Mouse (Mus musculus): Measurements from ENCODE around the gene Nf1. TPM values are rescaled to one million over a fixed set of nuclear protein-coding genes. Genes with fewer than 3 reads are reported as not detected.

The Nf1 gene
- 10.1 and 10.4 TPM in 2 replicates for polyA plus RNA-seq (2014; fragmentation: Nextera tagmentation; extraction: Ambion mirVana)

DNA sequence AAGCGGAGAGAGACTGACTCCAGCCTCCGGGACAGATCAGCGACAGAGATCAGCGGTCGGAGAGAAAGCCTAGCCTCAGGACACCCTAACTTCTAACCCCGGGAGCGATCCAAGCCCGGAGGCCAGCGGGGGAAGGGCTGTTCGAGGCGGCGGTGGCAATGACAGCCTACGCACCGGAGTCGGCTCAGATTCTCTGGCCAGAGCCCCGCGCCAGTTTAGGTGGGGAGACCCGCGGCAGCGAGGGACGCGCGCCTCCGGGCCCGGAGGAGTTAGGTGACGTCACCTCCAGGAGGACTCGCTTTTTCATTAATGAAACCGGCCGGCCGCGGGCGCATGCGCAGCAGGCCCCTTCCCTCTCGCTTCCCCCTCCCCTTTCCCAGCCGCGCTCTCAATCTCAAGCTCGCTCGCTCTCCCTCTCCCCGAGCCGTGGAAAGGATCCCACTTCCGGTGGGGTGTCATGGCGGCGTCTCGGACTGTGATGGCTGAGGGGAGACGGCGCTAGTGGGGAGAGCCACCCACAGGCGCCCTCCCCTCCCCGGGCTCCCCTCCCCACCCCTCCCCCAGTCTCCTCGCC, at the start of gene Nf1:
TSS of gene Nf1 (plus strand) at position 460 of the 574 bp plus-strand sequence.
- DNase-seq (ENCODE audit: low spot score): peak; percentile 99
- peak within 1 kb of the TSS; percentile 100 for H3K4me3 ChIP-seq (ENCODE audit: low read depth, low read length)
- no peaks in the 10 kb centered on the region for H3K27me3 ChIP-seq (ENCODE audit: control insufficient read depth, insufficient read depth, low read length)
- H3K9ac ChIP-seq (ENCODE audit: low read length): peak within 1 kb of the TSS; percentile 99
- no peaks in the 10 kb centered on the region for H3K36me3 ChIP-seq (ENCODE audit: control insufficient read depth, insufficient read depth, low read length)
- peak; percentile 94 for ATAC-seq (replicated peaks; ENCODE audit: low FRiP score)
- H3K4me2 ChIP-seq (ENCODE audit: low read depth, low read length, severe bottlenecking): peak within 1 kb of the TSS; percentile 86
- H3K9me3 ChIP-seq (ENCODE audit: control insufficient read depth, low read length): no peaks in the 10 kb centered on the region
- peaks cover 9% of the 10 kb centered on the region; the same call in 1 of the 2 replicates for H3K4me1 ChIP-seq (replicated peaks; ENCODE audit: control insufficient read depth, insufficient read depth, low read length)
- H3K27ac ChIP-seq (ENCODE audit: low read depth, low read length): peak within 1 kb of the TSS; percentile 84
- under 1% methylated on average over 47 of the region's 49 CpGs for WGBS

GRCm38 (mm10) chr11:79290473-79290872, 49.0 kb upstream of the Nf1 start:
- Histone ChIP-seq H3K27ac (ENCODE audit: low read depth, low read length) (no peak overlapping the region), H3K9me3 (ENCODE audit: control insufficient read depth, low read length) (no peaks in the 10 kb centered on the region), H3K4me1 (replicated peaks; ENCODE audit: control insufficient read depth, insufficient read depth, low read length) (no peaks in the 10 kb centered on the region), H3K4me3 (ENCODE audit: low read depth, low read length) (no peak overlapping the region), H3K27me3 (ENCODE audit: control insufficient read depth, insufficient read depth, low read length) (no peaks in the 10 kb centered on the region), H3K9ac (ENCODE audit: low read length) (no peak overlapping the region), H3K4me2 (ENCODE audit: low read depth, low read length, severe bottlenecking) (no peak overlapping the region), H3K36me3 (ENCODE audit: control insufficient read depth, insufficient read depth, low read length) (no peaks in the 10 kb centered on the region)
- WGBS: 48% methylated on average over 2 of the region's 2 CpGs
- DNase-seq (ENCODE audit: low spot score) (no peak), ATAC-seq (replicated peaks; ENCODE audit: low FRiP score) (no peak)

DNA sequence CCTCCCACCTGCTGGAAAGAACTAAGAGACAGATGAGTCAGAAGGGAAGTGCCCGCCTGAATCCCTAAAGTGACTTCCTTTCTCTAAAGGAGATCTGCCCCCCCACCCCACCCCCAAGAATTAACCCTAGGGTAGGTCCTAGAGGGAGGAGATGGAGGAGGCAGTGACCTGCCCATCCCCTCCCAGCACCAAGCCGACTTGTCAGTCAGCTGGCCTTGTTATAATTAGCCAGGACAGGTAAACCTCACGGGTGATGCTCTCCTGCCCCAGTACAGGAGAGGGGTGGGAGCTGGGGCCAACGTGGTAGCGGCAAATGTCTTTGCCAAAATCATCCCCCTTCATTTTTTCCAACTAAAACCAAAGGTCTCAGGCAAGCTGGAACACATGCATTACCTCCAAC, 47.8 kb upstream of the Nf1 start:
- DNase-seq (ENCODE audit: low spot score) (no peak), ATAC-seq (replicated peaks; ENCODE audit: low FRiP score) (no peak)
- Histone ChIP-seq H3K36me3 (ENCODE audit: control insufficient read depth, insufficient read depth, low read length) (no peaks in the 10 kb centered on the region), H3K4me3 (ENCODE audit: low read depth, low read length) (no peak overlapping the region), H3K27me3 (ENCODE audit: control insufficient read depth, insufficient read depth, low read length) (no peaks in the 10 kb centered on the region), H3K9ac (ENCODE audit: low read length) (no peak overlapping the region), H3K9me3 (ENCODE audit: control insufficient read depth, low read length) (no peaks in the 10 kb centered on the region), H3K27ac (ENCODE audit: low read depth, low read length) (no peak overlapping the region), H3K4me1 (replicated peaks; ENCODE audit: control insufficient read depth, insufficient read depth, low read length) (no peaks in the 10 kb centered on the region), H3K4me2 (ENCODE audit: low read depth, low read length, severe bottlenecking) (no peak overlapping the region)
- WGBS: 79% methylated on average over 5 of the region's 5 CpGs

DNA sequence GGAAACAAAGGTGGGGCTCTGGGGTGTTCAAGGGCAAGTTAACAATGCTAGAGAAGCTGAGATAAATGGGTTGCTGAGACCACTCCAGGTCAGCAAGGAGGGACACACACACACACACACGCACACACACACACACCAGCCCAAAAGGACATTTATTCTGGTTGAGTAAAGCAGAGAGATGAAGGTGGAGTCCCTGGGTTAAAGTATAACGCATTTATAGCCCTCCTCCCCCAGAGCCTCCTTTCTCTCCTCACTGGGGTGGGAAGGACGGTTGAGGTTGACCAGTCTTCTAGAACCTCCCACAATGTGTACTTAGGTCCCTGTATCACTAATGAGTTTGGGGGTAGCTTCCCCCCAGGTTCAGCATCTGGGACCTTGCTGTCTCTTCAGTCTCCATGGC, 47.4 kb upstream of the Nf1 start:
- no peak for ATAC-seq (replicated peaks; ENCODE audit: low FRiP score)
- WGBS: 74% methylated on average over 3 of the region's 3 CpGs
- H3K27me3 ChIP-seq (ENCODE audit: control insufficient read depth, insufficient read depth, low read length): no peaks in the 10 kb centered on the region

DNA sequence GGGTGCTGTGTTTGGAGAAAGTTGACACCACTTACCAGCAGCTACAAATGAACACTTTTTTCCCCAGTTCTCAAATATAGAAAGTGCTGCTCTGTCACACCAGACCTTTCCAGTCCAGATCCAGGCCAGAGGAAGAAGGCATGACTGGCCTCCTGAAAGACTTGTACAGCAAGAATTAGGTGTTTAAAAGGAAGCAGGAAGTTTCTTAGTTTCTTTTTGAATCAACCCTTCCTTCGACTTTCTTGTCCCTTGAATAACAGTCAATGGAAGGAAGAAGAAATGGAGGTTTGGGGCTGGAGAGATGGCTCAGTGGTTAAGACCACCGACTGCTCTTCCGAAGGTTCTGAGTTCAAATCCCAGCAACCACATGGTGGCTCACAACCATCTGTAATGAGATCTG, 46.5 kb upstream of the Nf1 start:
- 90% methylated on average over 3 of the region's 3 CpGs for WGBS
- no peak overlapping the region for H3K9ac ChIP-seq (ENCODE audit: low read length)
- no peak overlapping the region for H3K4me2 ChIP-seq (ENCODE audit: low read depth, low read length, severe bottlenecking)
- no peaks in the 10 kb centered on the region for H3K9me3 ChIP-seq (ENCODE audit: control insufficient read depth, low read length)
- ATAC-seq (replicated peaks; ENCODE audit: low FRiP score) (no peak), DNase-seq (ENCODE audit: low spot score) (no peak)
- H3K4me3 ChIP-seq (ENCODE audit: low read depth, low read length): no peak overlapping the region
- H3K27me3 ChIP-seq (ENCODE audit: control insufficient read depth, insufficient read depth, low read length): no peaks in the 10 kb centered on the region
- H3K27ac ChIP-seq (ENCODE audit: low read depth, low read length): no peak overlapping the region
- H3K4me1 ChIP-seq (replicated peaks; ENCODE audit: control insufficient read depth, insufficient read depth, low read length): no peaks in the 10 kb centered on the region
- H3K36me3 ChIP-seq (ENCODE audit: control insufficient read depth, insufficient read depth, low read length): no peaks in the 10 kb centered on the region

More for the DNA sequence above, 47.4 kb upstream of the Nf1 start:
- H3K4me1 ChIP-seq (replicated peaks; ENCODE audit: control insufficient read depth, insufficient read depth, low read length): no peaks in the 10 kb centered on the region
- no peaks in the 10 kb centered on the region for H3K9me3 ChIP-seq (ENCODE audit: control insufficient read depth, low read length)
- no peak overlapping the region for H3K4me2 ChIP-seq (ENCODE audit: low read depth, low read length, severe bottlenecking)
- no peak overlapping the region for H3K27ac ChIP-seq (ENCODE audit: low read depth, low read length)
- H3K4me3 ChIP-seq (ENCODE audit: low read depth, low read length): no peak overlapping the region
- no peak overlapping the region for H3K9ac ChIP-seq (ENCODE audit: low read length)
- H3K36me3 ChIP-seq (ENCODE audit: control insufficient read depth, insufficient read depth, low read length): no peaks in the 10 kb centered on the region
- DNase-seq (ENCODE audit: low spot score): no peak

DNA sequence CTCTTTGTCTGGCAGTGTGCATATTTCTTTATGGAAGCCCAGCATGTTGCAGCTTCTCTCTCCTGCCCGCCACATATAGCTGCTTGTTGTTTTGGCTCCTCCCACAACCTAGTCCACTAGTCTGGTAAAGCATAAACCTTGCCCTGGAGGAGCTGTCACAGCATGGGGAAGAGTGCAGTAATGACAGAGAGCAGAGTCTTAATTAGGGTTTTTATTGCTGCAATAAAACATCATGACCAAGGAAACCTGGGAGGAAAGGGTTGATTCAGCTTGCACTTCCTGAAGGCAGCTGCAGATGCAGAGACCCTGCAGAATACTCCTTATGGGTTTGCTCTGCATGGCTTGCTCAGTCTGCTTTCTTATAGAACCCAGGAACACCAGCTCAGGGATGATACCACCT, 45.5 kb upstream of the Nf1 start:
- H3K9ac ChIP-seq (ENCODE audit: low read length): no peak overlapping the region
- no peak for ATAC-seq (replicated peaks; ENCODE audit: low FRiP score)
- WGBS: 57% methylated on average over 1 of the region's 1 CpGs
- H3K9me3 ChIP-seq (ENCODE audit: control insufficient read depth, low read length): no peaks in the 10 kb centered on the region
- DNase-seq (ENCODE audit: low spot score): no peak
- H3K27ac ChIP-seq (ENCODE audit: low read depth, low read length): no peak overlapping the region
- H3K36me3 ChIP-seq (ENCODE audit: control insufficient read depth, insufficient read depth, low read length): no peaks in the 10 kb centered on the region
- no peaks in the 10 kb centered on the region for H3K4me1 ChIP-seq (replicated peaks; ENCODE audit: control insufficient read depth, insufficient read depth, low read length)
- no peak overlapping the region for H3K4me3 ChIP-seq (ENCODE audit: low read depth, low read length)
- no peaks in the 10 kb centered on the region for H3K27me3 ChIP-seq (ENCODE audit: control insufficient read depth, insufficient read depth, low read length)
- H3K4me2 ChIP-seq (ENCODE audit: low read depth, low read length, severe bottlenecking): no peak overlapping the region

GRCm38 (mm10) chr11:79296167-79296566, 43.3 kb upstream of the Nf1 start:
- Histone ChIP-seq H3K4me1 (replicated peaks; ENCODE audit: control insufficient read depth, insufficient read depth, low read length) (no peaks in the 10 kb centered on the region), H3K9ac (ENCODE audit: low read length) (no peak overlapping the region), H3K36me3 (ENCODE audit: control insufficient read depth, insufficient read depth, low read length) (no peaks in the 10 kb centered on the region), H3K27ac (ENCODE audit: low read depth, low read length) (no peak overlapping the region), H3K9me3 (ENCODE audit: control insufficient read depth, low read length) (no peaks in the 10 kb centered on the region), H3K27me3 (ENCODE audit: control insufficient read depth, insufficient read depth, low read length) (no peaks in the 10 kb centered on the region), H3K4me3 (ENCODE audit: low read depth, low read length) (no peak overlapping the region), H3K4me2 (ENCODE audit: low read depth, low read length, severe bottlenecking) (no peak overlapping the region)
- WGBS: 76% methylated on average over 1 of the region's 1 CpGs
- ATAC-seq (replicated peaks; ENCODE audit: low FRiP score) (no peak), DNase-seq (ENCODE audit: low spot score) (peak; percentile 66)

DNA sequence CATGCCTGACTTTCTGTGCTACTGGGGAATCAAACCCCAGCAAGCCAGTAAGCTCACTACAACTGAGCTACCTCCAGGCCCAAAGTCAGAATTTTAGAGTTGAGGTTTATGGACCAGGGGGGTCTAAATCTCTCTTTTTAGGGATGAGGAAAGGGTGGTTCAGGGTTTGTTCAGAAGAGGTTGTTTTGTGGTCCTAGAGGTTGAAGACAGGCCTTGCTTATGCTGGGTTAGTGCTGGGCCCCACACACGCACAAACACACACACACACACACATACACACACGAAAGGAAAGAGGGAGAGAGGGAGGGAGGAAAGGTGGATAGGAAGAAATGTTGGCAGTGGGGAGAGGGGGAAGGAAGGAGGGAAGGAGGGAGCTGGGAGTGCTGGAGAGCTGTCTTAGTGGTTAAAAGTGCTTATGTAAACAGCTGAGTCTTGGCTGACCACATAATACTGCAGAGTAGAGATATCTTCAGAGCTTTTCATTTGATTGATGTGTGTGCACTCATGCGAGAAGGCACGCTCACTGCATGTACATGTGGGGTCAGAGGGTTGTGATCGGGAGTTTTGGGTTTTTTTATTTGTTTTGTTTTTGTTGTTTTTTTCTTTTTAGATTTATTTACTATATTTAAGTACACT, 42.5 kb upstream of the Nf1 start, which contains the start of gene Gm9964:
TSS of gene Gm9964 (minus strand) at position 51 of the 636 bp plus-strand sequence.
- ATAC-seq (replicated peaks; ENCODE audit: low FRiP score) (no peak), DNase-seq (ENCODE audit: low spot score) (no peak)
- Histone ChIP-seq H3K9me3 (ENCODE audit: control insufficient read depth, low read length) (no peaks in the 10 kb centered on the region), H3K27me3 (ENCODE audit: control insufficient read depth, insufficient read depth, low read length) (no peaks in the 10 kb centered on the region), H3K4me1 (replicated peaks; ENCODE audit: control insufficient read depth, insufficient read depth, low read length) (no peaks in the 10 kb centered on the region), H3K27ac (ENCODE audit: low read depth, low read length) (no peak within 1 kb of the TSS), H3K4me2 (ENCODE audit: low read depth, low read length, severe bottlenecking) (no peak within 1 kb of the TSS), H3K9ac (ENCODE audit: low read length) (no peak within 1 kb of the TSS), H3K4me3 (ENCODE audit: low read depth, low read length) (no peak within 1 kb of the TSS), H3K36me3 (ENCODE audit: control insufficient read depth, insufficient read depth, low read length) (no peaks in the 10 kb centered on the region)
- WGBS: 87% methylated on average over 5 of the region's 5 CpGs
